Mouse (Mus musculus): ENCODE measurements around the gene Ninj1. TPM values are rescaled to one million over a fixed set of nuclear protein-coding genes. Genes with fewer than 3 reads are reported as not detected.

Gene Ninj1
- polyA plus RNA-seq, 2 experiments = 29.0 to 43.7 TPM

GRCm38 (mm10) chr13:49189970-49190870 is 2.9 kb downstream of the Ninj1 start:
- peaks cover 8 to 37% of the 10 kb centered on the region in 2 experiments for H3K4me1 ChIP-seq (replicated peaks; ENCODE audit: control insufficient read depth in 2 of 2, insufficient read depth in 2 of 2, low read length in 1 of 2)
- H3K9me3 ChIP-seq (ENCODE audit: control insufficient read depth, low read length) = no peaks in the 10 kb centered on the region
- no peak for TF ChIP-seq EP300 (IDR thresholded peaks at IDR 0.05; ENCODE audit: low read depth)
- no peak for TF ChIP-seq CTCF (IDR thresholded peaks at IDR 0.05; ENCODE audit: low read depth)
- H3K27me3 ChIP-seq (ENCODE audit: control insufficient read depth, insufficient read depth, low read length) = no peaks in the 10 kb centered on the region
- peak overlapping the region; percentile 14; the same call in 1 of the 2 replicates for H3K4me2 ChIP-seq (ENCODE audit: low read depth)
- WGBS (ENCODE audit: insufficient replicate concordance) = 25% methylated on average over 12 of the region's 12 CpGs
- no peak overlapping the region for H3K27ac ChIP-seq
- H3K36me3 ChIP-seq (replicated peaks; ENCODE audit: control insufficient read depth, insufficient read depth, low read depth) = no peaks in the 10 kb centered on the region
- no peak overlapping the region for H3K4me3 ChIP-seq (ENCODE audit: insufficient read depth in 1 of 2, low read depth in 2 of 2, low read length in 2 of 2)
- DNase-seq (ENCODE audit: low read depth in 3 of 3, low spot score in 3 of 3) = no peak
- ATAC-seq (ENCODE audit: insufficient read depth) = no peak
- H3K9ac ChIP-seq (replicated peaks) = no peak overlapping the region

- DNase-seq (ENCODE audit: low read depth in 3 of 3, low spot score in 3 of 3) = no peak
- H3K27me3 ChIP-seq (ENCODE audit: control insufficient read depth, insufficient read depth, low read length) = no peaks in the 10 kb centered on the region
- H3K27ac ChIP-seq = no peak overlapping the region
- H3K36me3 ChIP-seq (replicated peaks; ENCODE audit: control insufficient read depth, insufficient read depth, low read depth) = no peaks in the 10 kb centered on the region
- no peaks in the 10 kb centered on the region for H3K9me3 ChIP-seq (ENCODE audit: control insufficient read depth, low read length)
- ATAC-seq (ENCODE audit: insufficient read depth) = no peak
- peaks cover 8 to 37% of the 10 kb centered on the region in 2 experiments for H3K4me1 ChIP-seq (replicated peaks; ENCODE audit: control insufficient read depth in 2 of 2, insufficient read depth in 2 of 2, low read length in 1 of 2)
- 46% methylated on average over 7 of the region's 7 CpGs for WGBS (ENCODE audit: insufficient replicate concordance)
- H3K4me2 ChIP-seq (ENCODE audit: low read depth) = peak overlapping the region; percentile 14; the same call in 1 of the 2 replicates
- H3K4me3 ChIP-seq (ENCODE audit: insufficient read depth in 1 of 2, low read depth in 2 of 2, low read length in 2 of 2) = no peak overlapping the region
- TF ChIP-seq CTCF (IDR thresholded peaks at IDR 0.05; ENCODE audit: low read depth) (no peak), EP300 (IDR thresholded peaks at IDR 0.05; ENCODE audit: low read depth) (no peak)
- H3K9ac ChIP-seq (replicated peaks) = no peak overlapping the region
These were observed 3.8 kb downstream of the Ninj1 start for GRCm38 (mm10) chr13:49190876-49191672.

GRCm38 (mm10) chr13:49191673-49192035 is 4.4 kb downstream of the Ninj1 start:
- no peak for DNase-seq (ENCODE audit: low read depth in 3 of 3, low spot score in 3 of 3)
- Histone ChIP-seq H3K9ac (replicated peaks) (no peak overlapping the region), H3K27me3 (ENCODE audit: control insufficient read depth, insufficient read depth, low read length) (no peaks in the 10 kb centered on the region), H3K4me3 (ENCODE audit: insufficient read depth in 1 of 2, low read depth in 2 of 2, low read length in 2 of 2) (no peak overlapping the region), H3K36me3 (replicated peaks; ENCODE audit: control insufficient read depth, insufficient read depth, low read depth) (no peaks in the 10 kb centered on the region), H3K27ac (no peak overlapping the region), H3K9me3 (ENCODE audit: control insufficient read depth, low read length) (no peaks in the 10 kb centered on the region), H3K4me2 (ENCODE audit: low read depth) (no peak overlapping the region), H3K4me1 (replicated peaks; ENCODE audit: control insufficient read depth in 2 of 2, insufficient read depth in 2 of 2, low read length in 1 of 2) (peaks cover 8 to 35% of the 10 kb centered on the region in 2 experiments)
- no peak for ATAC-seq (ENCODE audit: insufficient read depth)
- 30% methylated on average over 5 of the region's 5 CpGs for WGBS (ENCODE audit: insufficient replicate concordance)
- TF ChIP-seq CTCF (IDR thresholded peaks at IDR 0.05; ENCODE audit: low read depth) (no peak), EP300 (IDR thresholded peaks at IDR 0.05; ENCODE audit: low read depth) (no peak)

- no peak overlapping the region for H3K9ac ChIP-seq (replicated peaks)
- DNase-seq (ENCODE audit: low read depth in 3 of 3, low spot score in 3 of 3) (no peak), ATAC-seq (ENCODE audit: insufficient read depth) (no peak)
- no peak overlapping the region for H3K4me2 ChIP-seq (ENCODE audit: low read depth)
- H3K9me3 ChIP-seq (ENCODE audit: control insufficient read depth, low read length) = no peaks in the 10 kb centered on the region
- 61% methylated on average over 16 of the region's 16 CpGs for WGBS (ENCODE audit: insufficient replicate concordance)
- H3K4me3 ChIP-seq (ENCODE audit: insufficient read depth in 1 of 2, low read depth in 2 of 2, low read length in 2 of 2) = no peak overlapping the region
- H3K27me3 ChIP-seq (ENCODE audit: control insufficient read depth, insufficient read depth, low read length) = no peaks in the 10 kb centered on the region
- TF ChIP-seq CTCF (IDR thresholded peaks at IDR 0.05; ENCODE audit: low read depth) = no peak
- no peak for TF ChIP-seq EP300 (IDR thresholded peaks at IDR 0.05; ENCODE audit: low read depth)
- H3K4me1 ChIP-seq (replicated peaks; ENCODE audit: control insufficient read depth in 2 of 2, insufficient read depth in 2 of 2, low read length in 1 of 2) = peaks cover 3 to 30% of the 10 kb centered on the region in 2 experiments
- no peak overlapping the region for H3K27ac ChIP-seq
- no peaks in the 10 kb centered on the region for H3K36me3 ChIP-seq (replicated peaks; ENCODE audit: control insufficient read depth, insufficient read depth, low read depth)
These were observed 5.0 kb downstream of the Ninj1 start for GRCm38 (mm10) chr13:49192156-49192855.
